Mouse (Mus musculus): ENCODE measurements around the gene Car11. TPM values are rescaled to one million over a fixed set of nuclear protein-coding genes. Genes with fewer than 3 reads are reported as not detected.
A peak's percentile ranks its signal among the peaks of the same experiment; 100 is the strongest.

Car11 gene
- total RNA-seq, 4 experiments from 2014 or later: 14.3 to 18.2 (median 16.1) TPM

DNA sequence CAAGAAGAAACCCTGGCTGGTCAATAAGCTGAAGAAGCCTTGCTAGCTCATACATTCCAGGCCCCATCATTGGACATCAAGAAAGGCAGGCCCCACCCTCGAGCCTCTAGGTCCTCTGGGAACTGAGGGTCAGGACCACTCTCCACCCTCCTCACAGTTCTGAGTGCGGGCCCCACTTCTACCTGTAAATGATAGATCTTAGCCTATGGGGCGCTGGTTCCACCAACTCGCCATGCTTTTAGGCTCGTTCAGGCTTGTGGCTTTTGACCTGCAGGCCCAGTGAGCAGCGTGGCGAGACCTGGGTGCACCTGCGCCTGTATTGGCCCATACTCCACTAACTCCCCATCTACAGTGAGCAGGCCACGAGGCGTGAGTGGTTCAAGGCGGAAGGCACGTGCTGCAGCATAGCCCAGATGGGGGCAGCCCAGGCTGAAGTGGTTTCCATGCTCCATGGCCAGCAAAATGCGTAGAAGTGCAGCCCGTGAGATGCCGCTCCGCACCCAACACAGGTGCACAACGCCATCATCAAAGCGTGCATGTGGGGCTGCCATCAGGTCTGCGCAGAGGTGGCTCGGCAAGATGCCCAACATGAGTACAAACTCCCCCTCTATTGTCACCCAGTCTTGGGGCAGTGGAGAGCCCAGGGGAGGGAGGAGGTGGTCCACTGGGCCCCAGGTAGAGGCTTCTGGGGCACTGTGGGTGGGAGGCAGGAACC is 11.0 kb downstream of the Car11 start:
- peak in 1 of 2 experiments; percentile 44 for DNase-seq (ENCODE audit: low spot score in 2 of 2)

DNA sequence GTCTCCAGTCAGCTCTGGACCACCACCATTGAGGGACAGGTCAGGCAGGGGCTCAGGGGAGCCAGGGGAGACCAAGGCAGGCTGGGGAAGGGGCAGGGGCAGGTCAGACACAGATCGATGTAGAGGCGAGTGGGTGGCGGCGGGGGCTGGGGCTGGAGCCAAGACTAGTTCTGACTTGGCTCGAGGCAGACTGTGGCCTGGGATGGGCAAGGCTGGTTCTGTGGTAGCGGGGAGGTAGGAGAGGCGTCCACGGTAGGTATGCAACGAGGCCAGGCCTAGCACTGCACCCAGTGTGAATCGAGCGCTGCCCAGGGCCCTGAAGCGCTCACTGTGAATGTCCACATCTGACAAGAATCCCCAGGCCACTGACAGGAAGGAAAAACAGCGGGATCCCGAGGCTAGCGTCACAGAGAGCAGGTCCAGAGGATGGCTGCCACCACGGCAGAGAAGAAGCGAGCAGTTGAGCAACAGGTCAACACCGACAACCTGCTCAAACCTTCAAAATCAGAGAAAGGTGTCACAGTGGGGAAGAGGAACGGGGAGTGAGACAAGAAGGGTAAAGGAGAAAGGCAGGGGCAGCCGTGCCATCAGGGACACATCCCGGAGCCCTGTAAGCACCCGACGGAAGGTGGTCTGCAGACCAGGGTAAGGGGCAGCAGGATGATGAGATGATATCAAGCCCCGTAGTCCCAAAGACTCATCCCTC is 11.8 kb downstream of the Car11 start:
- no peak for DNase-seq (ENCODE audit: low spot score in 2 of 2)

DNA sequence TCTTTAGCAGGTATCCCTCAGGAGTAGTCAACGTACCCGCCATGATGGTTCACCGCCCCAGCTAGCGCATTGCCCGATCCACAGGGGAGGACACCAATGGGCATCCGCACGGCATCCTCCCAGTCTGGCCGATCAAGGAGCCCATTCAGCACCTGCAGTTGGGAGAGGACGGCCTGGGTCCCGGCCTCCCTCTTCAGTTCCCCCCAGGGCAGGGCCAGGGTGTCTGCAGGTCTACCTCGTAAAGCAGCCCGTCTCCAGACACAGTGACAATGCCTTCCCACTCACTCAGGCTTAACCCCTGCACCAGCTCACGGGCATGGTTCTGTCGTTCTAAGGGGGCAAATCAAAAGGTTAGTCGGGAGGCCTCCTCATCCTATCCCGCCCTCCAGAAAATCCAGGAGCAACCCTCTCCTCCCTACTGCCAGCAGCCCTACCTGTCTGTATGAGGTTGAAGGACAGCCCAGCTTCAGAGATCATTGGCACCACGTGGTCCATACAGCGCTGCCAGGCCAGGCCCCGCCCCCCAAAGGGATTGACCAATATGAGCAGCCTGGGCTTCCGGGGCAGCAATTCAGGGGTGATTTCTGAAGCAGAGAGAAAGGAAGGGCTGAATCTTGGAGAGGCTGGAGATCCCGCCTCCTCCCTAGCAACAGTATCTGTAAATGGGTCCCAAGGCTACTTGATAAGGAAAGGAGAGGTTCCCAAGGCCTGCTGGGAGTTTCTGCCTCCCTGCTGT is 12.5 kb downstream of the Car11 start:
- peak; percentile 71 to 78 for DNase-seq (ENCODE audit: low spot score in 2 of 2)

DNA sequence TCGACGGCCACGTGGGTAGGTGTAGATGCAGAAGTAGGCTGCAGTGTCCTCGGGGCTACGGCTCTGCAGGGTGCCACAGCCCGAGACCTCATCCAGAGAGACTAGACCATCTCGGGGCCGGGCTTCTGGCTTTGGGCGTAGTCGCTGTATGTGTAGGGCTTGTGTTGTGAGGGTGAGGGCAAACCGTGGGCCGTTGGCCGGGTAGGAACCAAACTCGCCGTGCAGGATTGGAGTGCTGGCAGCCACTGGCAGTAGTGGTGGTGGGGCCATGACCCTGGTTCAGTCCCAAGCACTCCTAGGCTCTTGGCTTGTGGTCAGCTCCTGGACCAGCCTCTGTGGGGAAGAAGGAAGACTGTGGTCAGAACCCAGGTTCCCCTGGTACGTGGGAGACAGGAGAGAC is 13.8 kb downstream of the Car11 start:
- DNase-seq (ENCODE audit: low spot score in 2 of 2): no peak

DNA sequence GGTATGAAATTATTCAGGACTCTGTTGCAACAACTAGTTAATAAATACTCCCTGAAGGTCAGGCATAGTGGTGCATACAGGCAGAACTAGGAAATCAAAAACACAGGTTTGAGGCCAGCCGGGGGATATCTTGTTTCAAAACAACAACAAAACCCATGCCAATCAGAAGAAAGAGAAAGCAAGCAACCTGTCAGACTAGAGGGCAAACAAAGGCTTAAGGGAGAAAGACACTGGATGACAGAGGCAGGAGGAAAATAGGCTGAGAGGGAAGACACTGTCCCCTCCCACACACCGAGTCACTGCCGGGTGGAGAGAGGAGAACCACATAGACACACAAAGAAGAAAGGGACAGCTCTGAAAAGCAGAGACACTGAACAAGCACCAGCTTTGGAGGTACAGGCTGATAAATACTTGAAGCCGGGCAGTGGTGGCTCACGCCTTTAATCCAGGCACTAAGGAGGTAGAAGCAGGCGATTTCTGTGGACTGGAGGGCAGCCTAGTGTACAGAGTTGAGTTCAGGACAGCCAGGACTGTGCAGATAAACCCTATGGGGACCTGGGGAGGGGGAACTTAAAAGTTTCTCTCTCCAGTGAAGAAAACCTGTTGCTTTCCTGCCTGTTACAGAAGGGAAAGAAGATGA is 14.4 kb downstream of the Car11 start:
- no peak for DNase-seq (ENCODE audit: low spot score in 2 of 2)

DNA sequence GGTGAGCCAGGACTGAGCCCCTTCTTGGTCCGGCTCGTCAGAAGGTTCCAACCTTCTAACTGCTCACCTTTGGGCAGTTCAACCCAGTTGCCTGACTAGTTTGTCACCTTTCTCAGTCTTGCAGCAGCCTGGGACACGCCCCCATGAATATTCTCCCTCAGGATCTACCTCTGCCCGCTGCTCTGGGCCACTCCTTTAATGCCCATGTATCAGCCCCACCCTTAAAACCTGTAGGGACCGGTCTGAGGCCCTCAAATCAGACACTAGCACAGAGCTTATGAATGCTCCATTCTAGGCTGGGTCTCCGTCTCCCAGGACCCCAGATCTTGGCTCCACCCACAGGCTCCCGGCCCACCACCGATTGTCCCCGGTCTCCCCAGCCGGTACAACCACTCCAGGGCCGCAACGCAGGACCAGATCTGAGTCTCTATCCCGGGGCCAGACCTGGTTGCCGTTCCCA is 15.0 kb downstream of the Car11 start:
- no peak for DNase-seq (ENCODE audit: low spot score in 2 of 2)

DNA sequence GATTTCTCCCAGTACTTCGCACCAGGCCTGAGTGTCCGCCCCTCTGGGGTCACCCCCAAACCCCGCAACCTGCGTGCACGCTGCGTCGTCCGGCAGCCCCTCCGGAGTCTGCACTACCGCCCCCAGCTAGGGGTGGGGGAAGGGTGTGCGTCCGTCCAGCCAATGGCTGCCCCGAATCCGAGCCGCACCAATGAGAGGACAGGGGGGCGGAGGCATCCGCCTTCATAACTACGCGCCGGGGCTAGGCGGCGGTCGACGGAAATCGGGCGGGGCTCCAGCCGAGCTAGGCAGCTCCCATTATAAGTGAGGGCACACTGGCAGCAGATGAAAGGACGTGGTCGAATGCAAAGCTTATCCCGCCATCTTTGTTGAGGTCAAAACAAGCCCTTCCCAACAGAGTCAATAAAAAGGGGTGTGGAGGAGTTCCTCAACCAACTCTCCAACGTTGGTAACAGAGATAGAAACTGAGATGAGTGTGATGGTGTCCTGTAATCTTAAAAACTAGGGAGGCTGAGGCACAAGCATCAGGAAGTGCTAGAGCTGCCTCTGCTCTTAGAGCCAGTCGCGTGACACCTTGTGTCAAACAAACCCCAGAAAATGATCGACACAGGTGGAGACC is 15.6 kb downstream of the Car11 start, which contains the start of gene Rpl18:
Rpl18 (plus strand) TSS at position 368 of the 619 bp plus-strand sequence.
- peak; percentile 94 to 98 for DNase-seq (ENCODE audit: low spot score in 2 of 2)

DNA sequence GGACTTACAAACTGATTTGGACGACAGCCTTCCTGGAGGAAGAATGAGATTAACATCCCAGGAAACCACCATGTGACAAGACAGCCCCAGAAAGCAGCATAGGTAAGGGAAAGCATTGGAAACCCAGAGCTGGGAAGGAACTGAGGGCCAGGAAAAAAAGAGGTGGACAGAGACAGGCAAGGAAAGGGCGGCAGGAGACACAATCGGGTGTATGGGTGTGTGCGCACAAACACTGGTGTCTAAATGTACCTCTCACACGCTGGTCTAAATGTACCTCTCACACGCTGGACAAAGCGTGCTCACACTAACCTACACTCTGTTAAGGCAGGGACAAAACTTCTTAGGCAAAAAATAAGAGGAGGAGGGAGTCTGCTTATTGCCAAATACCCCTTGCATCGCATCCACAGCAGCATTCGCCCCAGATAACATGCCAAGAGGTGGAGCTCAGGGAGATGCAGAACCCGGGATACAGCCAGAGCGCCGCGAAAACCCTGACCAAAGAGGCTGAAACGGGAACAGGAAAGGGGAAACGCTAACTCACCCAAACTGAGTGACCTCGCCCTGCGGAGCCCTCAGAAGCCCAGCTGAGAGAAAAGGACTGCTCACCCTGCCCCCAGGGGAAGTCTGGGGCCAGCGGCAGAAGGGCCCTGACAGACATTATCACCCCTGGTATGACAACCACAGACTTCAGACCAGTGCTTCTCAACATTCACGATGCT is 16.3 kb downstream of the Car11 start:
- no peak for DNase-seq (ENCODE audit: low spot score in 2 of 2)

DNA sequence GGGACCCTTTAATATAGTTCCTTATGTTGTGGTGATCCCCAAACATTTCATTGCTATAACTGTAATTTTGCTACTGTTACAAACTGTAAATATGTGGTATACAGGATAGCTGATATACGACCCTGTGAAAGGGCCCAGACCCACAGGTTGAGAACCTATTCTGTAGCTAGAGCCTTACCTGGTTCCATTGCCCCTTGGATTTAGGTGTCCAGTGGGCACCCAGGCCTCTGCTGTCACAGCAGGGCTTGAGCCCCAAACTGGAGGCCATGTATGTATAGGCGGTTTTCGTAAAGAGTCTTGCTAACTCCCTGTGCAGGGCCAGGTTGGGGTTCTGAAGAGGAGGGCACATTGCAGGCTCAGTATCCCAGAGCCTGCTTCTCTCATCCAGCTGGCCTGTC is 16.8 kb downstream of the Car11 start:
- DNase-seq (ENCODE audit: low spot score in 2 of 2): no peak

DNA sequence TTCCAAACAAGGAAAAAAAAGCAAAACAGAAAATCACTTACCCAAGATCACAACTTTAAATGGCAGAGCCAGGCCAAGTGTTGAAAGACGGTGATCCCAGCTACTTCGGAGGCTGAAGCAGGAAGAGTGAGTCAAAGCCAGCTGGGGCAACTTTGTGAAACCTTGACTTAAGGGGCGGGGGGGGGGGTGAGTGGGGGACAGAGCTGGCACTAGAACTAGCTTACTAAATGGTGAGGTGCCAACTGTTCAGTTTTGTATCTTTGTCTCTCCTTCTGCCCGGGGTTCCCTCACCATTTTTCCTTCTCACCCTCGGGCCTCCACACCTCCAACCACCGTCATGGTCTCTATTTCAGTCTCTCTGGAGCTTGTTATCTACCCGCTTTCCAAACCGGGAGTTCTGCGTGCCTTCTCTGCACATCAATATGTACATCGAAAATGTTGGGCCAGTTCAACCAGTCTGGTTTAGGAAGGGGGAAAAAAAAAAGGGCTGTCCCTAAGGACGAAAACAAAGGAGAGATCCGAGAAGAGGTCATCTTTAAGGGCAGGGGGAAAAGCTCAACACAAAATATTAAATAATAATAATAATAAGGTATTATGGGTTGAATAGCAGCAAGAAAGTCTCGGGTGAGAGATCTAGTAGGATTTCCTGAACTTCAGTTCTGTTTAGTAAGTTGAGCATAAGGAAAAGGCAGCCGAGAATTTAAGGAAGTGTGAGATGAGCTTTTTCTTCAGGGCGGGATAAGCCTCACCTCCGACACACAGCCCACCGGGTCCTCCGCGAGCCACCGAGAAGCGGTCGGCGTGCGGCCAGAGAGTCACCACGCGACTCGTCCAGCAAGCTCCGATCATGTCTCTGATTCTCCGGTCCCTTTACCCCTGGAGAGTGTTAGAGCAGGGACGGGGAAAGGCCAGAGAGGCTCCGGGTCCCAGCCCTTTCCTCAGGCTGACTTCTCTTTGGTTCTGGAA is 17.6 kb downstream of the Car11 start:
- DNase-seq (ENCODE audit: low spot score in 2 of 2): no peak

DNA sequence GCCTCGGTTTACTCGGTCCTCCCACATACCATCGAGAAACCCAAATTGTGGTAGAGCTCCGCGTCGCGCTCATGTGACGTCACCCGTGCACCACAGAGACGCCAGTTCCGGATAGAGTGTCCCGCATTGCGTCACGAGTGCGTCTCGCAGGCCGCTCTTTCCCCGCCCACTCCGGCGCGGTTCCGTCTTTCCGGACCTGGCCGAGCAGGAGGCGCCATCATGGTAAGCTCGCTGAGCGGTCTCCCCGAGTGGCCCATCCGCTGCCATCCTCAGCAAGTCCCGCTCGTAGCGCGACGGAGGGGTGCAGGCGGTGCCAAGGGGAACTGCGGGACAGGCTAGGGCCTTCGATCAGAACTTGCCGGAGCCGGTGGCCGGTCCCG is 18.3 kb downstream of the Car11 start, which contains the start of gene Sphk2:
Sphk2 (minus strand) TSS at position 85 of the 380 bp plus-strand sequence.
- DNase-seq (ENCODE audit: low spot score in 2 of 2): peak; percentile 97 to 98

DNA sequence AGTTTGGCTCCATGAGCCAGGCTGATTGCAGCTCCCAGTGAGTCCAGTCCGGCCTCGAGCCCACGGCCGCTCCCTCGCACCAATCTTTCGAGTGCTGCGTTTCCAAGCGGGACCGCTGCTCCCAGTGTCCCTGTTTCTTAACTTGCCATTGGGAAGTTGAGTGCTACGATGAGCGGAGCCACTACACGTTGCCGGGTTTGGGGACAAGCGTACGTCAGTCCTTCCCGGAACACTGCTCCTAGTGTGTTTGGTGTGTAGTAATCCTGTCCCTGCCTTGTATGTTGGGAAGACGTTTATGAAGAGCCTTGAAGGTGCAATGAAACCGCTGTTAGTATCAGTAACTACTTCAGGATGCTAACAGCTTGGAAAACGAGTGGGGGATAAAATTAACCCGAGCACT is 18.7 kb downstream of the Car11 start:
- no peak for DNase-seq (ENCODE audit: low spot score in 2 of 2)

DNA sequence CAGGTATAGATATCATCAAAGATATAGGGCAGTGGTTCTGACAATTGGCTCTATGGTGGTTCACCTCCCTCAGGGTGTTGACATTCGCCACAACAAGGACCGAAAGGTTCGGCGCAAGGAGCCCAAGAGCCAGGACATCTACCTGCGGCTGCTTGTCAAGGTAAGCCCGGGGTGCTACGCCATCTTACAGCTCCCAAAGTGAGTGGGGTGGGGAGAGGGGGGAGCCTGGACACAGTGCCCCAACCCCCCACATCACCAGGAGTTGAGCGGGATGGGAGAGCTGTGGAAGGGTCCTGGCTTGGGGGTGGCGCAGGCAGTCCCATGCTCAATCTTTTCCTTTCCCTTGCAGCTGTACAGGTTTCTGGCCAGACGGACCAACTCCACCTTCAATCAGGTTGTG is 19.5 kb downstream of the Car11 start:
- DNase-seq (ENCODE audit: low spot score in 2 of 2): no peak

DNA sequence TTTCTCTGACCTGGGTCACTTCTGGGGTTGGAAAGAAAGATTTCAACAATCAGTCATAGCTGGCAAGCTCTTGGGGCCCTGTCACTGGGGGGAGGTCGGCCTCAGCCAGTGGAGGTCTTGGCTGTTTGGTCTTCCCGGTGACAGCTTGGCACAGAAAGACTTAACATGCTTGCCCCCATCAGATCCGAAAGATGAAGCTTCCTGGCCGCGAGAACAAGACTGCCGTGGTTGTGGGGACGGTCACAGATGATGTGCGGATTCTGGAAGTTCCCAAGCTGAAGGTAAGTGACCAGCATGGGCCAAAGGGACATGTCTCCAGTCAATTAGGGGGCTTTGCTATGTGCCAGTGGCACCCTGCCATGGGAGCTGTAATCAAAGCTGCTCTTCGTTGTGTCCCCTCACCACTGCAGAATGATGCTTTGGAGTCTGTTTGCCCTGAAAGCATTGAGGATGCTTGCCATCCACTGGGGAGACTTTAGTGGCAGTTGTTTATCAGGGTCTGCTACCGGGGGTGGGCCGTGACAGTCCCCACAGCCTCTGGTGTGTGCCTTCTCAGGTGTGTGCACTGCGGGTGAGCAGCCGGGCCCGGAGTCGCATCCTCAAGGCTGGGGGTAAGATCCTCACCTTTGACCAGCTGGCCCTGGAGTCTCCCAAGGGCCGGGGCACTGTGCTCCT is 20.2 kb downstream of the Car11 start:
- no peak for DNase-seq (ENCODE audit: low spot score in 2 of 2)

DNA sequence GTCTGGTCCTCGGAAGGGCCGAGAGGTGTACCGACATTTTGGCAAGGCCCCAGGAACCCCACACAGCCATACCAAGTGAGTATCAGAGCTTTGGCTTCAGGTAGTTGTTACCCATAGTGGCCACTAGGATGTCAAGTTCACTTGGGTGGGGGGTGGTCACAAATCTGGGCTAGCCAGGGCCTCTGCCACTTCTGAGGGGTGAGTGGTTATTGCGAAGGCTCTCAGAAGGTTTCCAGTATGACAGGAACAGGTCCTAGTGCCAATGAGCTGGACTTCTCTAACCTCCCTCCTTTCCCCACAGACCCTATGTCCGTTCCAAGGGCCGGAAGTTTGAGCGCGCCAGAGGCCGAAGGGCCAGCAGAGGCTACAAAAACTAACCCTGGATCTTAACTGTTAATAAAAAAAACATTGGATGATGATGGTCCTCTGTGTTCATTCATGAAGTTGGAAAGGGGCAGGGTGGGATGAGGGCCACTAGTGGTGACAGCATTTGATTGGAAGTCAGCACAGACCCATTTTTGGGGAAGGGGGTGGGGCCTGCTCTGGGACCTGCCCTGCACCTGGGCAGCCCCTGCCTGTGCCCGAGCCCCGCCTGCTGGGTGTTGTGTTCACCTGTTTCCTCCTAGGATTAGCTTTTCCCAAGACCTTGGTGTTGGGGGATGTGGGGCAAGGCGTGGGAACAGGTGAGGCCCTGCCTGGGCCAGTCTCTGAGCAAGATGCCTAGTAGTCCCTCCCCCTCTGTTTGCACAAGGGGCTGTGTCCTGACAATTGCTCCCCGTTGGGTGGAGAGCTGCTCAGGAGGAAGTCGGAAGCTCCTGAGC is 21.0 kb downstream of the Car11 start, which contains the start of gene Fam83e:
Fam83e (plus strand) TSS at position 800 of the 821 bp plus-strand sequence.
- no peak for DNase-seq (ENCODE audit: low spot score in 2 of 2)

DNA sequence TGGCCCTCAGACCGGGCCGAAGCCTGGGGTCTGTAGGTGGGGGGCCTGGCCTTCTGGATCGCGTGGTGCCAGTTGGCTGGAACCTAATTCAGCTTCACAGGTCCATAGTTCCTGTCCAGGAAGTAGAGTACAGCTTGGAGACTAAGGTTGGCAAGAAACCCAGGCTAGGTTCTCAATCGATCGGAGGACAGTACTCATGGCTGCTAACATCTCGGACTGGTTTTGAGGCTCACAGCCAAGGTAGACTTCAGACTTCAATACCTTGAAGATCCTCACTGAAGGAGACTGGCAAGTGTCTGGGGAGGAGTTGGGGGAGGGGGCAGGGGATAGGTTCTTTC is 21.6 kb downstream of the Car11 start:
- DNase-seq (ENCODE audit: low spot score in 2 of 2): no peak

DNA sequence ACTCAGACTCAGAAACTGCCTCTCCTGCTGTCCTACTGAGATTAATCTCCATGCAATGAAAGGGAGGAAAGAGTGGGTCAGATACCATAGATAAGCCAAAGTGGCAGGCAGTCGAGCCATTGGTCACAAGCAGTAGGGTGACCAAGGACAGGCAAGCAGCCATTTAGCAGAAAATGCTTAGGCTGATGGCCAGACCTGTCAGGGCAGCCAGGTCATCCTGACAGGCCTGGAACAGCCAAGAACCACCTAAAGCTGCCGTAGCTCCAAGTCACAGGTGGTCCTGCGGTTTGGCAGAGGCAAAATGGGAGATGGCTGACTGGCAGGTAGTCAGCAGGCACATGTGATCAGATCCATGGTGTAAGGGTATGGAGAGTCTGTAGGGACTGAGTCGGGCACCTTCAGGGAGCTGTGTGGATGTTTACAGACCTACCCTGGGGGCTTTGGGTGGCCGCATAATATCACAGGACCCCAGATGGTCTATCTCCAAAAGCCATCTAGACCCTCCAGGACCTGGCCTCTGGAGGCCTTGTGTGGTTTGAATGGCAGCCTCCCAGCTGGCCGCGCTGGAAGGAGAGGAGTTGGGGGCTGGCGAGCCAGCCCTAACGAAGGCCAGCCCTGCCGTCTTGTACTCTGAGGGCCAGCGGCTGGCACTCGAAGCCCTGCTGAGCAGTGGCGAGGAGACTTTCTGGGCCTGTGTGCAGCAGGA is 22.2 kb downstream of the Car11 start:
- no peak for DNase-seq (ENCODE audit: low spot score in 2 of 2)

Measured in gastrocnemius, adult 8-10 months (tissue).